Mouse (Mus musculus) brain, embryonic 14.5 days (tissue): ENCODE data around the gene Man2c1. TPM values are rescaled to one million over a fixed set of nuclear protein-coding genes. Genes with fewer than 3 reads are reported as not detected.

Experiments
- DNase-seq: peaks from one replicate; pipeline ENCODE4 v3.0.0-alpha.2; 2011; ENCODE audit warnings: low read depth
- CTCF ChIP-seq: fragments of 200-500 bp; IDR thresholded peaks from 2 replicates; pipeline ENCODE4 v1.5.1; 2012; ENCODE audit warnings: inconsistent platforms, mild to moderate bottlenecking, moderate library complexity, borderline replicate concordance; ENCODE audit not compliant: insufficient read depth, insufficient read length; ENCODE audit errors: extremely low read depth
- POLR2A ChIP-seq: fragments of 200-500 bp; IDR thresholded peaks from 2 replicates; pipeline ENCODE4 v1.6.1; 2012; ENCODE audit warnings: mild to moderate bottlenecking, inconsistent platforms, borderline replicate concordance; ENCODE audit not compliant: poor library complexity, insufficient read depth, insufficient read length, severe bottlenecking; ENCODE audit errors: extremely low read depth
- polyA plus RNA-seq: library from polyadenylated mRNA; depleted of rRNA; stranded (reverse); fragments of >200 nt; gene quantifications from 2 replicates; pipeline ENCODE4 v1.2.3, GENCODE M21; 2012; rRNA removed

Man2c1 gene
- polyA plus RNA-seq, 1 experiment, result 204 TPM

DNA sequence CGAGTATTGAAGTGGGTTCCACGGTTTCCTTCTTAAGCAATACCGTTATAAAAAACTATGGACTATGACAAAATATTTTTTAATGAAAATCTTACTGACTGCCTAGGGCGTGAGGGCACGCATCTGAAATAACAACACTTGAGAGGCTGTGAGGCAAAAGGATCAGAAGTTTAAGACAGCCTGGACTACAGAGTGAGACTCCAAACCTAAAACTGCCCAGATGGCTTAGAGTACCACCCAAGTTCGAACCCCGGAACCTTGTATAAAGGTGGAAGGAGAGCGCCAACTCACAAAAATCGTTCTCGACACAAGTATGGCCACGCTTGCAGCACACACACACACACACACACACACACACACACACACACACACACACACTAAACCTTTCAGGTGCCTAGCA, 28.0 kb downstream of the Man2c1 start:
- DNase-seq, result no peak
- no peak for TF ChIP-seq POLR2A
- no peak for TF ChIP-seq CTCF

- peak; percentile 54 for DNase-seq
These were observed 32.0 kb downstream of the Man2c1 start for GRCm38 (mm10) chr9:57162496-57162895.

GRCm38 (mm10) chr9:57163137-57163536, 32.6 kb downstream of the Man2c1 start:
- no peak for DNase-seq
- TF ChIP-seq POLR2A, result no peak
- TF ChIP-seq CTCF, result no peak

More at GRCm38 (mm10) chr9:57162496-57162895, 32.0 kb downstream of the Man2c1 start:
- TF ChIP-seq CTCF, result peak; percentile 60; the same call in 1 of the 2 replicates
- no peak for TF ChIP-seq POLR2A

DNA sequence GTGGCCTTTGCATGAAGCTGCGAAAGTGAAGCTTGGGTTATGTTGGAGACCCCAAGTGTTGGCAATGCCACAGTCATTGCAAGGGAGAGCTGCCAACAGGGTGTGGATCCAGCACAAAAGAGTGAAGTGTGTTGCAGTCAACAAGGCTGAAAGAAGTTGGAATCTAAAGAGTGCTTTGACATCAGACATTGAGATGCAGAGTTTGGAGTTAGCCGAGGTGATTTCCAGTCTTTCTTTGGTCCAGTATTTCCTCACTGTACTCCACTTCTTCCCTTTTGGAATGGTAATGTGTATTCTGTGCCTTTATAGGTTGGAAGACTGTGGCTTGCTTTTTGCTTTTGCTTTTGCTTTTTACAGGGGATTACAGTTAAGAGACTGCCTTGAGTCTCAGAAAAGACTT, 35.7 kb downstream of the Man2c1 start:
- TF ChIP-seq POLR2A, result no peak
- no peak for TF ChIP-seq CTCF
- DNase-seq, result no peak

DNA sequence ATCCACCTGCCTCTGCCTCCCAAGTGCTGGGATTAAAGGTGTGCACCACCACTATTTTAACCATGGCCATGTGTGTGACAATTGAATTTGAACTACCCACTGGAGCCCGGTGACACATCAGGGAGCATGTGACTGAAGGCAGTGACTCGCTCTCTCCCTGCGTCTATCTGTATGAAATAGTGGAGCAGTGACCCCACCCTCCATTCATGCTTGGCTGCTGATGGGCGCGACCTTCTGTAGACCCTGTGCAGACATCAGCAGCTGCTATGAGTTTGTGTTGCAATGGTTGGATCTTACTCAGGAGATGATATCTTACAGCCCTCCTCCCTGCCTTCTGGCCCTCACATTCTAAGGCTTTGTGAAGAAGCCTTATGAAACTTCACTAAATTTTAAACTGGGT, 37.9 kb downstream of the Man2c1 start:
- TF ChIP-seq CTCF (no peak), POLR2A (no peak)
- DNase-seq, result no peak

Other genes with a start within 250 kb of the Man2c1 start
- gene Snx33, start 202.3 kb upstream of the Man2c1 start, polyA plus RNA-seq, result 3.0 and 4.0 TPM in 2 replicates
- 134 and 190 TPM in 2 replicates for gene Imp3, start 193.2 kb upstream of the Man2c1 start, polyA plus RNA-seq
- 15.2 and 17.6 TPM in 2 replicates for gene Snupn, start 179.8 kb upstream of the Man2c1 start, polyA plus RNA-seq
- gene Ptpn9, start 135.8 kb upstream of the Man2c1 start, polyA plus RNA-seq, result 43.9 and 47.6 TPM in 2 replicates
- gene Sin3a, start 58.6 kb upstream of the Man2c1 start, polyA plus RNA-seq, result 79.3 and 101 TPM in 2 replicates
- gene Neil1, start 17.6 kb downstream of the Man2c1 start, polyA plus RNA-seq, result 12.7 and 16.0 TPM in 2 replicates
- gene Commd4, start 27.6 kb downstream of the Man2c1 start, polyA plus RNA-seq, result 174 and 315 TPM in 2 replicates
- not detected in 2 replicates for gene Trcg1, start 105.9 kb downstream of the Man2c1 start, polyA plus RNA-seq
- gene 1700017B05Rik, start 131.9 kb downstream of the Man2c1 start, polyA plus RNA-seq, result 2.0 and 3.5 TPM in 2 replicates